Mouse (Mus musculus): ENCODE measurements around the gene Nup214. TPM values are rescaled to one million over a fixed set of nuclear protein-coding genes. Genes with fewer than 3 reads are reported as not detected.

The Nup214 gene
- polyA plus RNA-seq, 1 experiment from 2014 or later: 59.9 TPM

DNA sequence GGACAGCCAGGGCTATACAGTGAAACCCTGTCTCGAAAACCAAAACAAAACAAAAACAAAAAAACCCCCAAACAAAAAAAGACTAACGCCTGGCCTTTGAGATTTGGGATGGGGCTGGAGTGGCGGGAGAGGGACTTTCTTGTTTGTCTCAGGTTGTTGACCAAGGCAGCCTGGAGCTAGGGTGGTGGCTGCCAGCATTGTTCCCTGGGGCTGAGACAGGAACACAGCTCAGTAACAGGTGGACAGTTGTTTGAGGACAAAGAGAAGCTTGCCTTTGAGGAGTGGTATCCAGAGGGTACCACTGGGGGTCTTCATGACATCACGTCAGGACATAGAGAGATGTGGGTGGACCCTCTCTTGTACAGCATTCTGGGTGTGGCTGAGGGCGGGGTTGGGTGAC is 18.6 kb upstream of the Nup214 start:
- no peak overlapping the region for H3K4me2 ChIP-seq (ENCODE audit: low read length)
- no peak overlapping the region for H3K9ac ChIP-seq (replicated peaks; ENCODE audit: low read length)
- H3K27ac ChIP-seq (replicated peaks; ENCODE audit: low read depth, low read length): no peak overlapping the region
- peaks cover 9% of the 10 kb centered on the region for H3K4me1 ChIP-seq (ENCODE audit: control insufficient read depth, insufficient read depth, low read length)
- no peak overlapping the region for H3K4me3 ChIP-seq (replicated peaks; ENCODE audit: low read depth, low read length)
- whole genome bisulfite sequencing: 87% methylated on average over 5 of the region's 5 CpGs
- no peak for ATAC-seq (ENCODE audit: low FRiP score, low TSS enrichment)
- no peaks in the 10 kb centered on the region for H3K9me3 ChIP-seq (ENCODE audit: control insufficient read depth, low read length)
- no peak for DNase-seq
- H3K36me3 ChIP-seq (ENCODE audit: control insufficient read depth, insufficient read depth, low read length): peaks cover 5% of the 10 kb centered on the region; the same call in 1 of the 2 replicates
- peaks cover 4% of the 10 kb centered on the region; the same call in 1 of the 2 replicates for H3K27me3 ChIP-seq (ENCODE audit: control insufficient read depth, insufficient read depth, low read length)

DNA sequence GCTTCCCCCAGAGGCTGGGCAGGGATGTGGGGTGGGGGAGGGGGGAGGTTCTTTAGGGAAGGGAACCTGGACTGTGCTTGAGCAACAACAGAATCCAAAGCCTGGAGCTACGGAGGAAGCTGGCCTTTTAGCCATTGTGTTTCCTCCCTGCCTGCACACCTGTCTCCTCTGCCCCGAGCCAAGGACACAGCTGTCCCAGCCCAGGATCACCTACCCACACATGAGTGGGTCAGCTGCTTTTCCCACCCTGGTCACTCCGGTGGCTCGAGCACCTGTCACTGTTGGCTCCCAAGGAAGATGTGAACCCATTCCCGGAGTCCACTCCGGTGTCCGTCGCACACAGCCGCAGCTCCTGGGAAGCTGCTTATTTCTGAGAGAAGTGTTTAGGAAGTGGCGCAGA is 17.0 kb upstream of the Nup214 start:
- Histone ChIP-seq H3K9ac (replicated peaks; ENCODE audit: low read length) (no peak overlapping the region), H3K36me3 (ENCODE audit: control insufficient read depth, insufficient read depth, low read length) (peaks cover 5% of the 10 kb centered on the region; the same call in 1 of the 2 replicates), H3K9me3 (ENCODE audit: control insufficient read depth, low read length) (no peaks in the 10 kb centered on the region), H3K27ac (replicated peaks; ENCODE audit: low read depth, low read length) (no peak overlapping the region), H3K4me3 (replicated peaks; ENCODE audit: low read depth, low read length) (no peak overlapping the region), H3K4me1 (ENCODE audit: control insufficient read depth, insufficient read depth, low read length) (no peaks in the 10 kb centered on the region), H3K4me2 (ENCODE audit: low read length) (no peak overlapping the region), H3K27me3 (ENCODE audit: control insufficient read depth, insufficient read depth, low read length) (no peaks in the 10 kb centered on the region)
- 92% methylated on average over 10 of the region's 10 CpGs for WGBS
- ATAC-seq (ENCODE audit: low FRiP score, low TSS enrichment): no peak
- DNase-seq: no peak

GRCm38 (mm10) chr2:31960986-31961385 is 13.2 kb upstream of the Nup214 start:
- H3K4me1 ChIP-seq (ENCODE audit: control insufficient read depth, insufficient read depth, low read length): no peaks in the 10 kb centered on the region
- no peaks in the 10 kb centered on the region for H3K9me3 ChIP-seq (ENCODE audit: control insufficient read depth, low read length)
- H3K4me2 ChIP-seq (ENCODE audit: low read length): no peak overlapping the region
- H3K36me3 ChIP-seq (ENCODE audit: control insufficient read depth, insufficient read depth, low read length): no peaks in the 10 kb centered on the region
- H3K27me3 ChIP-seq (ENCODE audit: control insufficient read depth, insufficient read depth, low read length): no peaks in the 10 kb centered on the region
- no peak overlapping the region for H3K4me3 ChIP-seq (replicated peaks; ENCODE audit: low read depth, low read length)
- WGBS: 94% methylated on average over 8 of the region's 8 CpGs
- ATAC-seq (ENCODE audit: low FRiP score, low TSS enrichment): no peak
- no peak overlapping the region for H3K27ac ChIP-seq (replicated peaks; ENCODE audit: low read depth, low read length)
- H3K9ac ChIP-seq (replicated peaks; ENCODE audit: low read length): no peak overlapping the region
- DNase-seq: no peak

- DNase-seq (no peak), ATAC-seq (ENCODE audit: low FRiP score, low TSS enrichment) (no peak)
- no peaks in the 10 kb centered on the region for H3K4me1 ChIP-seq (ENCODE audit: control insufficient read depth, insufficient read depth, low read length)
- no peaks in the 10 kb centered on the region for H3K36me3 ChIP-seq (ENCODE audit: control insufficient read depth, insufficient read depth, low read length)
- H3K27ac ChIP-seq (replicated peaks; ENCODE audit: low read depth, low read length): peak overlapping the region; percentile 75
- H3K4me3 ChIP-seq (replicated peaks; ENCODE audit: low read depth, low read length): no peak overlapping the region
- WGBS: 70% methylated on average over 4 of the region's 4 CpGs
- no peaks in the 10 kb centered on the region for H3K27me3 ChIP-seq (ENCODE audit: control insufficient read depth, insufficient read depth, low read length)
- H3K9me3 ChIP-seq (ENCODE audit: control insufficient read depth, low read length): no peaks in the 10 kb centered on the region
- no peak overlapping the region for H3K4me2 ChIP-seq (ENCODE audit: low read length)
- H3K9ac ChIP-seq (replicated peaks; ENCODE audit: low read length): no peak overlapping the region
Measured at GRCm38 (mm10) chr2:31961791-31962222, 12.4 kb upstream of the Nup214 start.

DNA sequence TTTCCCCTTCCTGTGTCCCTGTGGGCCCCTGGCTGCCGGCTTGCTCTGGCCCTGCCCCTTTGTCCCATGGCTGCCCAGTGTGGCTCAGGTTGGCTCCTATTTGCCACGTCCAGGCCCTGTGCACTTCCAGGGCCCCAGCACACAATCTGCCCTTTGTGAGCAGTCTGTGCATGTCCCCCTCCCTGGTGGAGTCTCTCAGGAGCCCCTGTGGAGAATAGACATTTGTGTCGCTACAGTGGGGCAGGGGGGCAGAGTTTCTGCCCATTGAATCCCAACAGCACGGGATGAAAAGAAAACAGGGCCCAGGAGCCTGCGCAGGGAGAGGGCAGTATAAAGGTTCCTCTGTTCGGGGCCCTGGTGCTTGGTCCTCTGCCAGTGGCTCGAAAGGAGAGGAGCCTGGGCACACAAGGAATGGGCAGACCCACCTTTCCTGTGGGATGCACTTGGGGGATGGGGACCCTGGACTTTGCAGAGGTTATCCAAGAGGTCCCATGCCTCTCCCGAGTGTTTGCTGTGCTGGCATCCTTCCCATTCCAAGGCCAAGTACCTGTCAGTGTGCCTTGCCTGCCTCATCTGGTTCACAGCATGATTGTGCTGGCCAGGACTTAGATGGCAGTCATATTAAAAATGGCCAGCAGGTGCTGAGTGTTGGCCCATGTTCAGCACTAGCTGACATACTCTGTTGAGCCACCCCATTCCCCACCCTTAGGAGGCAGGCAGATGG is 11.6 kb upstream of the Nup214 start:
- H3K9me3 ChIP-seq (ENCODE audit: control insufficient read depth, low read length): no peaks in the 10 kb centered on the region
- H3K9ac ChIP-seq (replicated peaks; ENCODE audit: low read length): no peak overlapping the region
- no peaks in the 10 kb centered on the region for H3K4me1 ChIP-seq (ENCODE audit: control insufficient read depth, insufficient read depth, low read length)
- no peaks in the 10 kb centered on the region for H3K27me3 ChIP-seq (ENCODE audit: control insufficient read depth, insufficient read depth, low read length)
- H3K27ac ChIP-seq (replicated peaks; ENCODE audit: low read depth, low read length): peak overlapping the region; percentile 75
- H3K36me3 ChIP-seq (ENCODE audit: control insufficient read depth, insufficient read depth, low read length): no peaks in the 10 kb centered on the region
- 46% methylated on average over 8 of the region's 8 CpGs for WGBS
- no peak overlapping the region for H3K4me3 ChIP-seq (replicated peaks; ENCODE audit: low read depth, low read length)
- DNase-seq (peak; percentile 67), ATAC-seq (ENCODE audit: low FRiP score, low TSS enrichment) (peak; percentile 89)
- no peak overlapping the region for H3K4me2 ChIP-seq (ENCODE audit: low read length)

GRCm38 (mm10) chr2:31963491-31963890 is 10.7 kb upstream of the Nup214 start:
- no peak for DNase-seq
- WGBS: 82% methylated on average over 7 of the region's 7 CpGs

DNA sequence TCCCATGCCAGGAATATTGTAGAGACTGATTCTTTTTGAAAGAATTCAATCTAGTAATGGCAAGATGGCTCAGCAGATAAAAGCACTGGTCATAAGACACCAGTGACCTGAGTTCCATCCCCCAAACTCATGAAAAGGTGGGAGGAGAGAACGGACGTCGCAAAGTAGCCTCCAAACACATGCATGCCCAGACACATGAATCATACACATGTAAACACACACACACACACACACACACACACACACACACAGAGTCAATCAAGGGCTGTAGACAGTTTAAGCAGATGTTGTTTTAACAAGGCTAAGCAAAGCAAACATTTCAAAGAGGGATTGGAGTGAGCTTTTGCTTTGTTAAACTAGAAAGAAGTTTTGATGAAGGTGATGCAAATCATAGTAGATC is 10.0 kb upstream of the Nup214 start:
- Histone ChIP-seq H3K36me3 (ENCODE audit: control insufficient read depth, insufficient read depth, low read length) (no peaks in the 10 kb centered on the region), H3K4me3 (replicated peaks; ENCODE audit: low read depth, low read length) (no peak overlapping the region), H3K4me1 (ENCODE audit: control insufficient read depth, insufficient read depth, low read length) (no peaks in the 10 kb centered on the region), H3K27me3 (ENCODE audit: control insufficient read depth, insufficient read depth, low read length) (no peaks in the 10 kb centered on the region), H3K4me2 (ENCODE audit: low read length) (no peak overlapping the region), H3K9me3 (ENCODE audit: control insufficient read depth, low read length) (no peaks in the 10 kb centered on the region), H3K9ac (replicated peaks; ENCODE audit: low read length) (no peak overlapping the region), H3K27ac (replicated peaks; ENCODE audit: low read depth, low read length) (no peak overlapping the region; the same call in 1 of the 2 replicates)
- 92% methylated on average over 3 of the region's 3 CpGs for WGBS
- no peak for DNase-seq
- no peak for ATAC-seq (ENCODE audit: low FRiP score, low TSS enrichment)

More at GRCm38 (mm10) chr2:31963491-31963890, 10.7 kb upstream of the Nup214 start:
- Histone ChIP-seq H3K27me3 (ENCODE audit: control insufficient read depth, insufficient read depth, low read length) (no peaks in the 10 kb centered on the region), H3K4me2 (ENCODE audit: low read length) (no peak overlapping the region), H3K4me1 (ENCODE audit: control insufficient read depth, insufficient read depth, low read length) (no peaks in the 10 kb centered on the region), H3K9ac (replicated peaks; ENCODE audit: low read length) (no peak overlapping the region), H3K4me3 (replicated peaks; ENCODE audit: low read depth, low read length) (no peak overlapping the region), H3K36me3 (ENCODE audit: control insufficient read depth, insufficient read depth, low read length) (no peaks in the 10 kb centered on the region), H3K27ac (replicated peaks; ENCODE audit: low read depth, low read length) (peak overlapping the region; percentile 49), H3K9me3 (ENCODE audit: control insufficient read depth, low read length) (no peaks in the 10 kb centered on the region)
- no peak for ATAC-seq (ENCODE audit: low FRiP score, low TSS enrichment)

DNA sequence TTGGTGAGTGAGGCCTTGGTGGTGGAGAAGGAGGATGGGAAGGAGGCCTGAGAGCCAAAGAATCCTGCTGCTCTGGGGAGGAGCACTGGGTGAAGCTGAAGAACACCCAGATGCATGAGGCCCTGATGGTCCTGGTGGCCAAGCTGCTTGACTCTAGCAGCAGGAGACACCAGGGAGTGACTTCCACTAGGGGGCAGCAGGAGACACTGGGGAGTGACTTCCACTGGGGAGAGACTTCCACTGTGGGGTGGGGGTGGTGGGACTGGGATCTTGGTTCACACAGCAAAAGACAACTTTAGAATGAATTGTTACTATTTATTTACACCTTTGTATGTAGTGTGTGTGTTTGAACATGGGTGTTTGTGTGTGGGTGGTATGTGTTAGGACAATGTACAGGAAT is 9.1 kb upstream of the Nup214 start:
- ATAC-seq (ENCODE audit: low FRiP score, low TSS enrichment) (no peak), DNase-seq (peak; percentile 33)
- Histone ChIP-seq H3K4me2 (ENCODE audit: low read length) (no peak overlapping the region), H3K9ac (replicated peaks; ENCODE audit: low read length) (no peak overlapping the region), H3K36me3 (ENCODE audit: control insufficient read depth, insufficient read depth, low read length) (peaks cover 5% of the 10 kb centered on the region; the same call in 1 of the 2 replicates), H3K27me3 (ENCODE audit: control insufficient read depth, insufficient read depth, low read length) (no peaks in the 10 kb centered on the region), H3K4me1 (ENCODE audit: control insufficient read depth, insufficient read depth, low read length) (no peaks in the 10 kb centered on the region), H3K4me3 (replicated peaks; ENCODE audit: low read depth, low read length) (no peak overlapping the region), H3K27ac (replicated peaks; ENCODE audit: low read depth, low read length) (no peak overlapping the region), H3K9me3 (ENCODE audit: control insufficient read depth, low read length) (no peaks in the 10 kb centered on the region)

DNA sequence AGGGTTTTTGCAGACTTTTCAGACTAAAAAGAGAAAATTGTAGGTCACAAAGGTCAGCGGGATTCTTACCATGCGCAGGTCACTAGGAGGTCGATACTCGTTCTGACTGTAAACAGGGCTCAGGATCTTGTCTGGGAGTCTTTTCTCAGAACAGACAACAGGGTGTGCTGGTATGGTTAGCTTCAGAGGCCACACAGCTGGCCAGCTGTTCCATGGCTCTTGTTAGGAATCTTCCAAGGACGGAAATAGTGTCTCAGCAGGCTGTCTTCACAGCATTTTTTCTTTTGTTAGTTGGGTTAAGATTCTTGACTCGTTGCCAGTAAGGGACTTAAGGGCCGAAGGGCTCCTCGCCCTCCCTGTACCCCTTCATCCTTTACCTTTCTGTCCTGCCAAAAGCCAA is 7.4 kb upstream of the Nup214 start:
- H3K4me3 ChIP-seq (replicated peaks; ENCODE audit: low read depth, low read length): no peak overlapping the region
- no peaks in the 10 kb centered on the region for H3K27me3 ChIP-seq (ENCODE audit: control insufficient read depth, insufficient read depth, low read length)
- no peak overlapping the region for H3K27ac ChIP-seq (replicated peaks; ENCODE audit: low read depth, low read length)
- ATAC-seq (ENCODE audit: low FRiP score, low TSS enrichment): no peak
- no peak overlapping the region for H3K4me2 ChIP-seq (ENCODE audit: low read length)
- whole genome bisulfite sequencing: 85% methylated on average over 8 of the region's 8 CpGs
- no peak overlapping the region for H3K9ac ChIP-seq (replicated peaks; ENCODE audit: low read length)
- H3K9me3 ChIP-seq (ENCODE audit: control insufficient read depth, low read length): no peaks in the 10 kb centered on the region
- no peaks in the 10 kb centered on the region for H3K4me1 ChIP-seq (ENCODE audit: control insufficient read depth, insufficient read depth, low read length)
- DNase-seq: no peak
- peaks cover 16% of the 10 kb centered on the region; the same call in 1 of the 2 replicates for H3K36me3 ChIP-seq (ENCODE audit: control insufficient read depth, insufficient read depth, low read length)

All from midbrain, embryonic 14.5 days (tissue).